Mouse (Mus musculus) heart, adult 2 months (tissue): ENCODE data around the gene Arhgap35.

Experiments
- CTCF ChIP-seq: fragments of 200-600 bp; IDR thresholded peaks from 2 replicates; pipeline ENCODE4 v1.8.1; 2022; ENCODE audit warnings: antibody characterized with exemption, mild to moderate bottlenecking, moderate library complexity
- EP300 ChIP-seq: fragments of 200-500 bp; IDR thresholded peaks from 2 replicates; pipeline ENCODE4 v1.6.1; 2011; ENCODE audit warnings: low read depth, low read length, control low read depth; ENCODE audit not compliant: insufficient read depth
- POLR2A ChIP-seq: fragments of 200-500 bp; IDR thresholded peaks from 2 replicates; pipeline ENCODE4 v1.6.1; 2011; ENCODE audit warnings: mild to moderate bottlenecking, low read depth, low read length, control low read depth; ENCODE audit not compliant: insufficient read depth

DNA sequence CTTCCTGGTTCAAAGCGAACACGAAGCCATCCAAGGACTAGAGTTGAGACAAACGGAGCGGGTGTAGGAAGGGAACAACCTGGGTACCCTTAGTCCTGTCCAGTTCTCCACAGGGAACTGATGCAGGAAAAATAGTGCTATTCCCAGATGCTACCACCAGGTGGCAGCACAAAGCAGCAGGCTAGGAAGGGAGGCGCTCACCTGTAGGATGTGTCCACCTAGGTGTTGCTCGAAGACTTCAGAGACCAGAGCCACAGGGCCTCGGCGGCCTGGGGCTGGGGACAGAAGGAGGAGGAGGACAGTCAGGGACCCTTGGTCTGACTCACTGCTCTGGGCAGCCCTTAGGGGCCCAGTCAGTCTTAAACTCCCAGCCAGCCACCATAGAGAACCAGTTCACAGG, 149.6 kb downstream of the Arhgap35 start:
- TF ChIP-seq CTCF (no peak; the same call in none of the 2 replicates), EP300 (peak; percentile 54; the same call in 1 of the 2 replicates), POLR2A (no peak)
